Mouse (Mus musculus) heart, adult 2 months (tissue): ENCODE data around the gene D930020B18Rik.

Source experiments
- EP300 ChIP-seq: fragments of 200-500 bp; IDR thresholded peaks from 2 replicates; pipeline ENCODE4 v1.6.1; 2011; ENCODE audit warnings: low read depth, low read length, control low read depth; ENCODE audit not compliant: insufficient read depth
- POLR2A ChIP-seq: fragments of 200-500 bp; IDR thresholded peaks from 2 replicates; pipeline ENCODE4 v1.6.1; 2011; ENCODE audit warnings: mild to moderate bottlenecking, low read depth, low read length, control low read depth; ENCODE audit not compliant: insufficient read depth

- no peak for TF ChIP-seq POLR2A
- no peak for TF ChIP-seq EP300
Observed at GRCm38 (mm10) chr10:121625006-121625405, 16.4 kb upstream of the D930020B18Rik start.
